Mouse (Mus musculus) CH12.LX (cell line): Measurements from ENCODE around the gene Il12rb1. TPM values are rescaled to one million over a fixed set of nuclear protein-coding genes. Genes with fewer than 3 reads are reported as not detected.

Experiments used
- DNase-seq: peaks from one replicate; pipeline ENCODE4 v3.0.0-alpha.2; 2013; ENCODE audit errors: extremely low read depth
- H3K27ac ChIP-seq: 2 replicates; pipeline ENCODE4 v1.5.1; 2012; ENCODE audit warnings: low read depth, mild to moderate bottlenecking, control low read depth, moderate library complexity; ENCODE audit not compliant: insufficient read depth
- H3K27me3 ChIP-seq: replicated peaks from 2 replicates; pipeline ENCODE3; 2012; ENCODE audit warnings: inconsistent platforms
- H3K36me3 ChIP-seq, 2 experiments: replicated peaks in 1 of 2; 2 replicates each; pipeline versions ENCODE3 to v1.6.1; 2012; ENCODE audit warnings: inconsistent platforms in 1 of 2, low read length in 1 of 2, mild to moderate bottlenecking in 1 of 2, mixed read lengths in 1 of 2, moderate library complexity in 1 of 2; ENCODE audit not compliant: control insufficient read depth in 1 of 2, insufficient read depth in 1 of 2
- H3K4me1 ChIP-seq, 2 experiments: 2 replicates each; pipeline ENCODE4 v1.6.1; 2012; ENCODE audit warnings: inconsistent platforms in 1 of 2, moderate library complexity in 1 of 2; ENCODE audit not compliant: insufficient read depth in 2 of 2, control insufficient read depth in 1 of 2
- H3K4me2 ChIP-seq: 2 replicates; pipeline ENCODE4 v1.6.1; 2012; ENCODE audit warnings: low read depth, mild to moderate bottlenecking, control low read depth; ENCODE audit not compliant: poor library complexity, insufficient read depth, severe bottlenecking
- H3K4me3 ChIP-seq, 3 experiments: fragments of 150-350 bp in 1 of 3; sonication (generic) in 1 of 3; replicated peaks in 1 of 3; 2 replicates each; pipeline versions ENCODE3 to v1.5.1; 2011 to 2012; ENCODE audit warnings: low read depth in 2 of 3, low read length in 2 of 3, mild to moderate bottlenecking in 2 of 3, moderate library complexity in 2 of 3, control low read depth in 1 of 3, improper control_type of control experiment in 1 of 3, inconsistent platforms in 1 of 3, mixed read lengths in 1 of 3; ENCODE audit not compliant: poor library complexity in 1 of 3
- H3K79me2 ChIP-seq: replicated peaks from 2 replicates; pipeline ENCODE4 v1.6.1; 2012; ENCODE audit warnings: mild to moderate bottlenecking, moderate library complexity; ENCODE audit not compliant: control insufficient read depth, poor library complexity, insufficient read depth, severe bottlenecking; ENCODE audit errors: extremely low read depth
- H3K9ac ChIP-seq: 2 replicates; pipeline ENCODE4 v1.6.1; 2012; ENCODE audit warnings: low read depth, mild to moderate bottlenecking, control low read depth, moderate library complexity; ENCODE audit not compliant: insufficient read depth
- H3K9me3 ChIP-seq: replicated peaks from 2 replicates; pipeline ENCODE3; 2012; ENCODE audit warnings: low read length, inconsistent platforms, mixed read lengths
- CTCF ChIP-seq, 2 experiments: IDR thresholded peaks in 1 of 2; conservative IDR thresholded peaks in 1 of 2; 2 replicates each; pipeline ENCODE4 v1.5.1; 2011 to 2012; ENCODE audit warnings: low read depth in 2 of 2, low read length in 2 of 2, improper control_type of control experiment in 1 of 2, inconsistent platforms in 1 of 2, mild to moderate bottlenecking in 1 of 2, moderate library complexity in 1 of 2
- ELF1 ChIP-seq: IDR thresholded peaks from 2 replicates; pipeline ENCODE4 v1.6.1; 2014; ENCODE audit warnings: low read depth, mild to moderate bottlenecking, inconsistent platforms, low read length, improper control_type of control experiment
- EP300 ChIP-seq: IDR thresholded peaks from 2 replicates; pipeline ENCODE4 v1.6.1; 2011; ENCODE audit warnings: low read length, improper control_type of control experiment
- GABPA ChIP-seq: IDR thresholded peaks from 2 replicates; pipeline ENCODE4 v1.6.1; 2012; ENCODE audit warnings: low read depth, low read length, improper control_type of control experiment, inconsistent platforms; ENCODE audit not compliant: insufficient replicate concordance
- HCFC1 ChIP-seq: IDR thresholded peaks from 2 replicates; pipeline ENCODE4 v1.6.1; 2012; ENCODE audit warnings: low read depth, mild to moderate bottlenecking, inconsistent platforms, low read length, improper control_type of control experiment
- IRF4 ChIP-seq: IDR thresholded peaks from 2 replicates; pipeline ENCODE4 v1.6.1; 2014; ENCODE audit warnings: low read depth, mild to moderate bottlenecking, inconsistent platforms, low read length, improper control_type of control experiment
- JUN ChIP-seq: IDR thresholded peaks from 2 replicates; pipeline ENCODE4 v1.6.1; 2011; ENCODE audit warnings: low read depth, mild to moderate bottlenecking, low read length, improper control_type of control experiment, moderate library complexity; ENCODE audit not compliant: insufficient read depth
- MAFK ChIP-seq: IDR thresholded peaks from 2 replicates; pipeline ENCODE4 v1.6.1; 2011; ENCODE audit warnings: low read length, improper control_type of control experiment; ENCODE audit not compliant: insufficient replicate concordance
- MAX ChIP-seq: IDR thresholded peaks from 2 replicates; pipeline ENCODE4 v1.6.1; 2011; ENCODE audit warnings: low read length, improper control_type of control experiment
- MAZ ChIP-seq: IDR thresholded peaks from 2 replicates; pipeline ENCODE4 v1.6.1; 2012; ENCODE audit warnings: low read depth, mild to moderate bottlenecking, inconsistent platforms, low read length, improper control_type of control experiment, moderate library complexity
- MEF2A ChIP-seq: IDR thresholded peaks from 2 replicates; pipeline ENCODE4 v1.6.1; 2014; ENCODE audit warnings: low read depth, mild to moderate bottlenecking, inconsistent platforms, low read length, improper control_type of control experiment, borderline replicate concordance
- NELFE ChIP-seq: IDR thresholded peaks from 2 replicates; pipeline ENCODE4 v1.6.1; 2011; ENCODE audit warnings: low read depth, low read length, improper control_type of control experiment
- NRF1 ChIP-seq: IDR thresholded peaks from 2 replicates; pipeline ENCODE4 v1.6.1; 2014; ENCODE audit warnings: low read depth, mild to moderate bottlenecking, inconsistent platforms, low read length, improper control_type of control experiment, moderate library complexity
- POLR2A ChIP-seq: IDR thresholded peaks from 2 replicates; pipeline ENCODE4 v1.6.1; 2011; ENCODE audit warnings: low read depth, mild to moderate bottlenecking, improper control_type of control experiment, low read length
- POLR2AphosphoS2 ChIP-seq: IDR thresholded peaks from 2 replicates; pipeline ENCODE4 v1.6.1; 2011; ENCODE audit warnings: low read depth, low read length, improper control_type of control experiment
- RAD21 ChIP-seq: IDR thresholded peaks from 2 replicates; pipeline ENCODE4 v1.6.1; 2011; ENCODE audit warnings: low read depth, mild to moderate bottlenecking, low read length, improper control_type of control experiment, moderate library complexity
- RCOR1 ChIP-seq: conservative IDR thresholded peaks from 2 replicates; pipeline ENCODE4 v1.6.1; 2012; ENCODE audit warnings: low read depth, mild to moderate bottlenecking, inconsistent platforms, low read length, improper control_type of control experiment
- SMC3 ChIP-seq: IDR thresholded peaks from 2 replicates; pipeline ENCODE4 v1.6.1; 2011; ENCODE audit warnings: low read depth, low read length, improper control_type of control experiment
- UBTF ChIP-seq: IDR thresholded peaks from 2 replicates; pipeline ENCODE4 v1.6.1; 2012; ENCODE audit warnings: low read depth, mild to moderate bottlenecking, inconsistent platforms, low read length, improper control_type of control experiment, moderate library complexity
- USF1 ChIP-seq: IDR thresholded peaks from 2 replicates; pipeline ENCODE4 v1.6.1; 2014; ENCODE audit warnings: low read depth, mild to moderate bottlenecking, inconsistent platforms, low read length, improper control_type of control experiment
- USF2 ChIP-seq: conservative IDR thresholded peaks from 2 replicates; pipeline ENCODE4 v1.6.1; 2011; ENCODE audit warnings: low read depth, low read length, improper control_type of control experiment
- ZKSCAN1 ChIP-seq: IDR thresholded peaks from 2 replicates; pipeline ENCODE4 v1.6.1; 2012; ENCODE audit warnings: low read depth, inconsistent platforms, low read length, improper control_type of control experiment, borderline replicate concordance
- dilution Hi-C: fragments of 300-500 bp; cut with MboI; formaldehyde crosslinking; loops from 2 replicates; pipeline ENCODE4 v1.14.3; 2020; ENCODE audit warnings: low sequenced_read_pairs; ENCODE audit not compliant: extremely low pct_unique_long_range_greater_than_20kb, extremely low pct_ligation_motif_present
- in situ Hi-C: fragments of 300-500 bp; cut with MboI; formaldehyde crosslinking; loops from 3 replicates; pipeline ENCODE4 v1.14.3; 2019; ENCODE audit warnings: low sequenced_read_pairs, low pct_ligation_motif_present, low pct_unique_long_range_greater_than_20kb, mixed read lengths
- polyA plus RNA-seq: library from polyadenylated mRNA; unstranded; fragments of >175 nt; gene quantifications from 2 replicates; pipeline ENCODE4 v1.2.1, GENCODE M21; 2012; ENCODE audit warnings: low read depth; ENCODE audit not compliant: insufficient read length
- total RNA-seq, 2 experiments: library from RNA; depleted of rRNA; stranded (reverse); fragments of 300-350 nt in 1 of 2; fragments of >200 nt in 1 of 2; gene quantifications; 2 replicates each; pipeline ENCODE4 v1.2.3; 2012 to 2014

Il12rb1 gene
- total and polyA plus RNA-seq, 3 experiments: 4.5 to 23.2 (median 12.5) TPM

- Histone ChIP-seq H3K4me3 (no peak overlapping the region), H3K9me3 (no peaks in the 10 kb centered on the region), H3K27ac (no peak overlapping the region), H3K27me3 (no peaks in the 10 kb centered on the region), H3K4me2 (no peak overlapping the region), H3K79me2 (no peaks in the 10 kb centered on the region), H3K36me3 (peaks cover 23 to 51% of the 10 kb centered on the region in 2 experiments), H3K9ac (no peak overlapping the region), H3K4me1 (peaks cover 8 to 52% of the 10 kb centered on the region in 2 experiments)
- DNase-seq: no peak
- in situ Hi-C loops (loop anchor here (5.0 kb wide), 1 partner anchor 80 kb away; no protein-coding TSS in a partner anchor), dilution Hi-C loops (no loop called here)
- TF ChIP-seq NELFE (no peak), POLR2A (no peak), NRF1 (no peak), EP300 (no peak), POLR2AphosphoS2 (no peak), MAFK (no peak), USF2 (no peak), ZKSCAN1 (no peak), GABPA (no peak), UBTF (no peak), CTCF (conservative IDR thresholded peaks at IDR 0.05 in 1 of 2, IDR thresholded peaks at IDR 0.05 in 1 of 2; ENCODE audit: low read depth in 2 of 2, low read length in 2 of 2) (no peak), ELF1 (no peak), RCOR1 (no peak), SMC3 (no peak), USF1 (no peak), RAD21 (no peak), MAZ (no peak), MEF2A (no peak), MAX (no peak), IRF4 (no peak)
- TF ChIP-seq, all 38 proteins: peak for 0
Observed at GRCm38 (mm10) chr8:70762118-70762517, 46.1 kb upstream of the Il12rb1 start.

GRCm38 (mm10) chr8:70763354-70763753 lies 44.9 kb upstream of the Il12rb1 start:
- H3K4me3 ChIP-seq: no peak overlapping the region
- dilution Hi-C loops: no loop called here
- TF ChIP-seq ELF1 (no peak), JUN (no peak), RAD21 (peak; percentile 81), SMC3 (peak; percentile 78), MAX (no peak), HCFC1 (no peak), CTCF (conservative IDR thresholded peaks at IDR 0.05 in 1 of 2, IDR thresholded peaks at IDR 0.05 in 1 of 2; ENCODE audit: low read depth in 2 of 2, low read length in 2 of 2) (peak; percentile 87 to 91), NRF1 (no peak)
- TF ChIP-seq, all 38 proteins: peak for 3
- no peaks in the 10 kb centered on the region for H3K79me2 ChIP-seq
- H3K4me1 ChIP-seq: peaks cover 18 to 65% of the 10 kb centered on the region in 2 experiments
- peak; percentile 66 for DNase-seq
- no peak overlapping the region for H3K4me2 ChIP-seq
- H3K27ac ChIP-seq: no peak overlapping the region
- in situ Hi-C loops: loop anchor here (5.0 kb wide), 1 partner anchor 79 kb away; no protein-coding TSS in a partner anchor
- H3K27me3 ChIP-seq: no peaks in the 10 kb centered on the region
- H3K36me3 ChIP-seq: peaks cover 16 to 43% of the 10 kb centered on the region in 2 experiments
- no peaks in the 10 kb centered on the region for H3K9me3 ChIP-seq
- no peak overlapping the region for H3K9ac ChIP-seq
